Mouse (Mus musculus): Measurements from ENCODE around the gene Mad2l1bp.

- TF ChIP-seq GATA1 (IDR thresholded peaks at IDR 0.05; ENCODE audit: borderline replicate concordance, low read length) (no peak), FLI1 (IDR thresholded peaks at IDR 0.05; ENCODE audit: low read length) (no peak)
Measured at GRCm38 (mm10) chr17:46164301-46164700, 10.9 kb upstream of the Mad2l1bp start.
